Mouse (Mus musculus): Measurements from ENCODE around the gene Pigh. TPM values are rescaled to one million over a fixed set of nuclear protein-coding genes. Genes with fewer than 3 reads are reported as not detected.
A peak's percentile ranks its signal among the peaks of the same experiment; 100 is the strongest.

Pigh gene
- polyA plus RNA-seq, 1 experiment: 12.9 TPM

GRCm38 (mm10) chr12:79131178-79131675, 41.8 kb upstream of the Pigh start:
- Histone ChIP-seq H3K27ac (ENCODE audit: insufficient read depth, low read length) (no peak overlapping the region), H3K9me3 (replicated peaks; ENCODE audit: control insufficient read depth, insufficient read depth, low read length, poor library complexity, severe bottlenecking) (no peaks in the 10 kb centered on the region), H3K27me3 (ENCODE audit: control insufficient read depth, insufficient read depth, low read length, poor library complexity, severe bottlenecking) (peaks cover 20% of the 10 kb centered on the region), H3K4me3 (ENCODE audit: low read depth, low read length) (peak overlapping the region; percentile 74), H3K36me3 (ENCODE audit: control insufficient read depth, insufficient read depth, low read length, poor library complexity, severe bottlenecking) (no peaks in the 10 kb centered on the region), H3K4me1 (ENCODE audit: control insufficient read depth, insufficient read depth, low read length) (no peaks in the 10 kb centered on the region), H3K9ac (ENCODE audit: low read depth, poor library complexity, severe bottlenecking) (no peak overlapping the region)
- TF ChIP-seq EP300 (IDR thresholded peaks at IDR 0.05; ENCODE audit: insufficient read depth, low read depth, low read length) (no peak), CTCF (IDR thresholded peaks at IDR 0.05; ENCODE audit: low read depth, low read length) (no peak), POLR2A (IDR thresholded peaks at IDR 0.05; ENCODE audit: insufficient read depth, low read length) (no peak)

DNA sequence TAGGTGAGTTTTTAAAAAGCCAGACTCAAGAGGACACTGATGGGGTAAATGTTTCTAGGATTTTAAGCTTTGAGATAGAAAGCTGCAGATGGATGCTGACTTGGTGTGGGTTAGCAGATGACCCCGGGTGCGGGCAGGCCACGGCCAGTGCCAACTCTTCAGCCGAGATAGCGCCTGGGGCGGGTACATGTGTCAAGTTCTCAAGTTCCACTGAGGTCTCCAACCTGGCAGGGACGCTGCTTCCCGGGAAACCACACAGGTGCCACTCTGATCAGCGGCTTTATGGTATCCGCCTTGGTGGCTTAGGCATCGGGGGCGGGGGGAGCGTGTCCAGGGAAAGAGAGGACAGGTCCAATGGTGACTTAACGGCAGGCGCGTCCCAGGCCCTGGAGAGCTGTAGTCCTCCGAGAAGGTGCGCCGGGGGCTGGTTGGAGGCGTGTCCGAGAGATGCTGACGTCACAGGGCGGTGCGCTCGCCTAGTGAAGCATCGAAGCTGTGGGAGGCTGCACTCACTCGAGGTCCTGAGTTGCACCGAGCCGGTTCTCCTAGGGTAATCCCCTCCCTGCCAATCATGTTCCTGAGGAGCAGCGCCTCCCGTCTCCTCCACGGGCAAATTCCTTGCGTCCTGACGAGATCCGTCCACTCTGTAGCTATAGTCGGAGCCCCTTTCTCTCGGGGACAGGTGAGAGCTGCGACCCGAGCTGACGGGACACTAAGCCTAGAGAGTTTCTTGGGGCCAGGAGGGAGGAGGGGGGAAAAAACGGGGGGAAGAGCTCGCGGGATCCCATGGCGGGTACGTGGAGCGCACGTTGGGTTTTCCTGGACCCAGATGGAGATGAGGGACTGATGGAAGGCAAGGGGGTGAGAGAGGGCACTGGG, 41.1 kb upstream of the Pigh start, which contains the start of gene Arg2:
Gene Arg2, plus strand, starts transcription at position 479 of the 879 bp plus-strand sequence.
- H3K27ac ChIP-seq (ENCODE audit: insufficient read depth, low read length): no peak within 1 kb of the TSS
- H3K27me3 ChIP-seq (ENCODE audit: control insufficient read depth, insufficient read depth, low read length, poor library complexity, severe bottlenecking): peaks cover 20% of the 10 kb centered on the region
- H3K9me3 ChIP-seq (replicated peaks; ENCODE audit: control insufficient read depth, insufficient read depth, low read length, poor library complexity, severe bottlenecking): no peaks in the 10 kb centered on the region
- no peak within 1 kb of the TSS for H3K9ac ChIP-seq (ENCODE audit: low read depth, poor library complexity, severe bottlenecking)
- H3K4me3 ChIP-seq (ENCODE audit: low read depth, low read length): peak within 1 kb of the TSS; percentile 74
- H3K4me1 ChIP-seq (ENCODE audit: control insufficient read depth, insufficient read depth, low read length): no peaks in the 10 kb centered on the region
- H3K36me3 ChIP-seq (ENCODE audit: control insufficient read depth, insufficient read depth, low read length, poor library complexity, severe bottlenecking): no peaks in the 10 kb centered on the region
- no peak for TF ChIP-seq POLR2A (IDR thresholded peaks at IDR 0.05; ENCODE audit: insufficient read depth, low read length)
- TF ChIP-seq CTCF (IDR thresholded peaks at IDR 0.05; ENCODE audit: low read depth, low read length): no peak
- TF ChIP-seq EP300 (IDR thresholded peaks at IDR 0.05; ENCODE audit: insufficient read depth, low read depth, low read length): no peak

DNA sequence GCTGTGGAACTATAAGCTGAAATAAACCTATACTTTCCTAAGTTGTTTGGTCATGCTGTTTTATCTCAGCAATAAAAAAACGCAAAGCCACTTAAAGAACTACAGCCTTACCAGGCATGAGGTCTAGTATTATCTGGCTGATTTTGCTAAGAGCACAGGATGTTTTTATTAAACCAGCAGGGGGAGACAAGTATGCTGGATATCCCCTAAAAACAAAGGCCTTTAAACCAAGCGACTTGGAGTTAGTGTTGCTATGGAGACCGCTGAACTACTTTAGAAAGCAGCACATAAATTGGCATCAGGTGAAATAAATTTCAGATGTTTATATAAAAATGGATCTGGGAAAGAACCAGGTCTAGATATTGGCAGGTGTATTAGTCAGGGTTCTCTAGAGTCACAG, 33.4 kb upstream of the Pigh start:
- no peak overlapping the region for H3K27ac ChIP-seq (ENCODE audit: insufficient read depth, low read length)
- H3K9me3 ChIP-seq (replicated peaks; ENCODE audit: control insufficient read depth, insufficient read depth, low read length, poor library complexity, severe bottlenecking): no peaks in the 10 kb centered on the region
- H3K36me3 ChIP-seq (ENCODE audit: control insufficient read depth, insufficient read depth, low read length, poor library complexity, severe bottlenecking): no peaks in the 10 kb centered on the region
- H3K27me3 ChIP-seq (ENCODE audit: control insufficient read depth, insufficient read depth, low read length, poor library complexity, severe bottlenecking): no peaks in the 10 kb centered on the region
- no peak overlapping the region for H3K9ac ChIP-seq (ENCODE audit: low read depth, poor library complexity, severe bottlenecking)
- H3K4me1 ChIP-seq (ENCODE audit: control insufficient read depth, insufficient read depth, low read length): no peaks in the 10 kb centered on the region
- TF ChIP-seq EP300 (IDR thresholded peaks at IDR 0.05; ENCODE audit: insufficient read depth, low read depth, low read length) (no peak), CTCF (IDR thresholded peaks at IDR 0.05; ENCODE audit: low read depth, low read length) (no peak), POLR2A (IDR thresholded peaks at IDR 0.05; ENCODE audit: insufficient read depth, low read length) (no peak)
- no peak overlapping the region for H3K4me3 ChIP-seq (ENCODE audit: low read depth, low read length)

GRCm38 (mm10) chr12:79118991-79119390, 29.5 kb upstream of the Pigh start:
- H3K4me3 ChIP-seq (ENCODE audit: low read depth, low read length): no peak overlapping the region
- no peak overlapping the region for H3K9ac ChIP-seq (ENCODE audit: low read depth, poor library complexity, severe bottlenecking)
- no peaks in the 10 kb centered on the region for H3K4me1 ChIP-seq (ENCODE audit: control insufficient read depth, insufficient read depth, low read length)
- H3K27ac ChIP-seq (ENCODE audit: insufficient read depth, low read length): no peak overlapping the region
- H3K9me3 ChIP-seq (replicated peaks; ENCODE audit: control insufficient read depth, insufficient read depth, low read length, poor library complexity, severe bottlenecking): peaks cover 13% of the 10 kb centered on the region
- no peaks in the 10 kb centered on the region for H3K36me3 ChIP-seq (ENCODE audit: control insufficient read depth, insufficient read depth, low read length, poor library complexity, severe bottlenecking)
- no peaks in the 10 kb centered on the region for H3K27me3 ChIP-seq (ENCODE audit: control insufficient read depth, insufficient read depth, low read length, poor library complexity, severe bottlenecking)
- TF ChIP-seq POLR2A (IDR thresholded peaks at IDR 0.05; ENCODE audit: insufficient read depth, low read length) (no peak), CTCF (IDR thresholded peaks at IDR 0.05; ENCODE audit: low read depth, low read length) (no peak), EP300 (IDR thresholded peaks at IDR 0.05; ENCODE audit: insufficient read depth, low read depth, low read length) (no peak)

DNA sequence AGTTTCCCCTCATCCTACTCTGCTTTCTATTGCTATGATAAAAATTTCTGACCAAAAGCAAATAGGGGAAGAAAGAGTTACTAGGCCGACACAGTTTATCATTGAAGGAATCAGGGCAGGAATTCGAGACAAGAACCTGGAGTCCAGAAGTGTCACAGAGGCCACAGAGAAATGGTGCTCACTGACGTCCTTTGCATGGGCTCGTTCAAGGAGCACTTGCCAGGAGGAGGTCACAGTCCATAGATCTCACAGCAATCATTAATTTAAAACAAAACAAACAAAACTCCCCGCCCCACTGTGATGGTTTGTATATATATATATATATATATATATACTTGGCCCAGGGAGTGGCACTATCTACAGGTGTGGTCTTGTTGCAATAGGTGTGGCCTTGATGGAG, 15.9 kb upstream of the Pigh start:
- no peaks in the 10 kb centered on the region for H3K9me3 ChIP-seq (replicated peaks; ENCODE audit: control insufficient read depth, insufficient read depth, low read length, poor library complexity, severe bottlenecking)
- H3K4me3 ChIP-seq (ENCODE audit: low read depth, low read length): no peak overlapping the region
- no peaks in the 10 kb centered on the region for H3K27me3 ChIP-seq (ENCODE audit: control insufficient read depth, insufficient read depth, low read length, poor library complexity, severe bottlenecking)
- H3K27ac ChIP-seq (ENCODE audit: insufficient read depth, low read length): no peak overlapping the region
- no peaks in the 10 kb centered on the region for H3K4me1 ChIP-seq (ENCODE audit: control insufficient read depth, insufficient read depth, low read length)
- no peaks in the 10 kb centered on the region for H3K36me3 ChIP-seq (ENCODE audit: control insufficient read depth, insufficient read depth, low read length, poor library complexity, severe bottlenecking)
- H3K9ac ChIP-seq (ENCODE audit: low read depth, poor library complexity, severe bottlenecking): no peak overlapping the region
- TF ChIP-seq CTCF (IDR thresholded peaks at IDR 0.05; ENCODE audit: low read depth, low read length): no peak
- no peak for TF ChIP-seq EP300 (IDR thresholded peaks at IDR 0.05; ENCODE audit: insufficient read depth, low read depth, low read length)
- TF ChIP-seq POLR2A (IDR thresholded peaks at IDR 0.05; ENCODE audit: insufficient read depth, low read length): no peak

DNA sequence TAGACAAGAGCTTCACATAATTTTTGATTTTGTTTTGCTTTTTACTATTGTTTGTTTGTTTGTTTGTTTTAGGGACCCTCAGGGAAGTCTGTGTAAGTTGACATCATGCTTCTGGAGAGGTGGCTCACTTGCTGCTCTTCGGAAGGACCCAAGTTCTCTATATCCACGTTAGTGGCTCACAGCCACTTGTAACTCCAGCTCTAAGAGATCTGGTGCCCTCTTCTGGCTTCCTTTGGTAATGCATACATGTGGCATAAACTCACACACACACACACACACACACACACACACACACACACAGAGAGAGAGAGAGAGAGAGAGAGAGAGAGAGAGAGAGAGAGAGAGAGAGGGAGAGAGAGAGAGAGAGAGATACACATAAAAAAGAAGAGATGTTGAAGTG, 15.1 kb upstream of the Pigh start:
- Histone ChIP-seq H3K4me1 (ENCODE audit: control insufficient read depth, insufficient read depth, low read length) (no peaks in the 10 kb centered on the region), H3K27me3 (ENCODE audit: control insufficient read depth, insufficient read depth, low read length, poor library complexity, severe bottlenecking) (no peaks in the 10 kb centered on the region), H3K4me3 (ENCODE audit: low read depth, low read length) (no peak overlapping the region), H3K9me3 (replicated peaks; ENCODE audit: control insufficient read depth, insufficient read depth, low read length, poor library complexity, severe bottlenecking) (no peaks in the 10 kb centered on the region), H3K36me3 (ENCODE audit: control insufficient read depth, insufficient read depth, low read length, poor library complexity, severe bottlenecking) (no peaks in the 10 kb centered on the region), H3K9ac (ENCODE audit: low read depth, poor library complexity, severe bottlenecking) (no peak overlapping the region), H3K27ac (ENCODE audit: insufficient read depth, low read length) (no peak overlapping the region)
- TF ChIP-seq POLR2A (IDR thresholded peaks at IDR 0.05; ENCODE audit: insufficient read depth, low read length): no peak
- no peak for TF ChIP-seq EP300 (IDR thresholded peaks at IDR 0.05; ENCODE audit: insufficient read depth, low read depth, low read length)
- no peak for TF ChIP-seq CTCF (IDR thresholded peaks at IDR 0.05; ENCODE audit: low read depth, low read length)
